Mouse (Mus musculus) heart, adult 2 months (tissue): Measurements from ENCODE around the gene Bcl2l12.

Experiments
- CTCF ChIP-seq: fragments of 200-600 bp; IDR thresholded peaks from 2 replicates; pipeline ENCODE4 v1.8.1; 2022; ENCODE audit warnings: antibody characterized with exemption, mild to moderate bottlenecking, moderate library complexity
- POLR2A ChIP-seq: fragments of 200-500 bp; IDR thresholded peaks from 2 replicates; pipeline ENCODE4 v1.6.1; 2011; ENCODE audit warnings: mild to moderate bottlenecking, low read depth, low read length, control low read depth; ENCODE audit not compliant: insufficient read depth

- TF ChIP-seq POLR2A (peak; percentile 63), CTCF (no peak)
These were observed 28.3 kb downstream of the Bcl2l12 start for GRCm38 (mm10) chr7:44970231-44970691.
